Mouse (Mus musculus): ENCODE data around the gene Tbx20. TPM values are rescaled to one million over a fixed set of nuclear protein-coding genes. Genes with fewer than 3 reads are reported as not detected.

The Tbx20 gene
- not detected in 4 replicates for total RNA-seq (2023)

GRCm38 (mm10) chr9:24774160-24774969, at the start of gene Tbx20:
Tbx20 (minus strand) TSS chr9:24774303.

GRCm38 (mm10) chr9:24695700-24696404, 78.3 kb downstream of the Tbx20 start, which contains the start of gene Dpy19l2:
Dpy19l2 (minus strand) TSS chr9:24696293.

Other genes with a start within 250 kb of the Tbx20 start
- gene Cypt4, start 149.1 kb downstream of the Tbx20 start, total RNA-seq (2023), result not detected in 4 replicates
- gene Dpy19l2, start 78.0 kb downstream of the Tbx20 start, total RNA-seq (2023), result not detected in 4 replicates